Mouse (Mus musculus) ovary, adult 18-20 months (tissue): Measurements from ENCODE around the gene Cdh20.
"Not testable (repeated sequence)": the region's sequence is repeated elsewhere in the genome, so short reads cannot be mapped to it uniquely, and the experiment has no call there.

Experiments used
- DNase-seq: peaks from one replicate; pipeline ENCODE4 v3.0.0; 2022; ENCODE audit warnings: low spot score, mixed read lengths

Gene Cdh20

GRCm38 (mm10) chr1:104916507-104916906, 148.2 kb downstream of the Cdh20 start:
- no peak for DNase-seq

DNA sequence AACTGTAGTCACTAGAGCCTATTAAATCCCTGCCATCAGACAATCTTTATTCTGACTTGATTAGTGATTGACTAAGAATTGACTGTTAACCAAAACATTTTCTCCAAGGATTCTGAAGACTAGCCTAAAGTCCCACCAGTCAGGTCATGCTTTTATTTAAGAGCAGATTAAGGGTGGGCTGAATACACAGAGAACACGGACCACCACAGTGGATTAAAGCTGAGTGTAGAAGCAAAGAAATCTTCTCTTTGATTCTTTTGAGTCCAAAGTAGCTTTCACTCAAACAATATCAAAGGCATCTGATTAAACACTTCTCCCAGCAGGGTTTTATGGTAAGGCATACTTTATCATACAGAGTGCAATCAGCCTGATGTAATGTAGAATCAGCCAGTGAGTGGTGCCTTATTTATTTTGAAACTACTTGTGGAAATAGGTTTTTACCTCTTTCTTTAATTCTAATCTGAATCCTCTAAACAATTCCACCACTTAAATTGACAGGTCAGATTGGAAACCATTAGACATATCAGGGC, 149.0 kb downstream of the Cdh20 start:
- no peak for DNase-seq

GRCm38 (mm10) chr1:104933051-104933450, 164.7 kb downstream of the Cdh20 start:
- no peak for DNase-seq

GRCm38 (mm10) chr1:104936966-104937365, 168.6 kb downstream of the Cdh20 start:
- no peak for DNase-seq

DNA sequence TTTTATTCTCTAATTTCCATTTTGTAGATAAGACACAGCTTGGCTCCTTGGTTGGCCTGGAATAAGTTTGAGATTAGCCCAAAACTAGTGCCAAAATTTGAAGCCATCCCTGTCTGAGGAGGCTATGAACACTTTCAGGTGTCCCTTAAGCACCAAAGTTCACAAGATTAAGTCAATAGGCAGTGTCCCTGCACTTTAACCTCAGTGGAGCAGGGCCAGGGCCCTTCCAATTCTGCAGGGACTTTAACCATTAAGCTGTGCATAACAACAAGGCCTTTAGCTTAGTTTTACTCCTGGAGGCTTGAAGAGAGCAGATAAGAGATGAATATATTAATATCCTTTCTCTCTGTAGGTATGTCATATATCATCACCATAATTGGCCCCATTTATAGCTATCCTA, 170.8 kb downstream of the Cdh20 start:
- DNase-seq: no peak

DNA sequence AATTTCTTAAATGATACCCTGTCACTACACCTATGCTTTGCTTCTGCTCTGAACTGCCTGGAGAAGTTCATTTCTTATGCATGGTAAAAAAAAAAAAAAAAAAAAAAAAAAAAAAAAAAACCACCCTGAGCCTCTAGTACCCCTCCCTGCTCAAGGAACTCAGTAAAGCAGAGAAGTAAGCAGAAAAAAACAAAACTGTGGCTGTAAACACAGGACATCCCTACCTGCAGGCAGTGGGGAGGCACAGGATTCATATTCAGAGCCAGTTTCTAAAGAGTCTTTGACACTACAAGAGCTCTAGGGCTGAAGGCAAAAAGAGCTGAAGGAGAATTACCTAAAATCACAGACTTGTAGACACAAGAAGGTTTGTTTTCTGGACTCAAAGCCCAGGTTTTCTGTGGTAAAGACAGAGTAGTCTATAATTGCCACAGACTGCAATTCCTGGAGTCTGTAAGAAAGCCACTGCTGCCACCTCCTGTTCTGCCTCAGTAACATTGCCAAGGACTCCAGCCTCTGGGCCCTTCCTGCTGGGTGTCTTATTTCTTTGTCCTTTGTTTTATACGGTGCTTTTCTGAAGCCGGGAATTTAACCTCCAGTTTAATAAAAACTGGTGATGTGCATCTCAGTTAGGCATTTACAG, 176.3 kb downstream of the Cdh20 start:
- no peak for DNase-seq

DNA sequence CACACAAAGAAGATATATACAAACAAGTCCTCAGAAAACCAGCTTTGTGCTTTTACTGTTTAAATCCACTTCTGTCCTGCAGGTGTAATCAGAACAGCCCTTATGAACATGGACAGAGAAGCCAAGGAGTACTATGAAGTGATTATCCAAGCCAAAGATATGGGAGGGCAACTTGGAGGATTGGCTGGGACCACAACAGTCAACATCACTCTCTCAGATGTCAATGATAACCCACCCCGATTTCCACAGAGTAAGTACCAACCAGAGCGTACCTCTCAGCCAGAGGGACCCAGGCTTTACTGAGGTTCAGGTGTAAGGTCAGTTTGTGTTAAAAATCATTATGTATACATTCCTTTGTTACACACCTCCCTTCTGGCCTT, 176.8 kb downstream of the Cdh20 start:
- DNase-seq: no peak

DNA sequence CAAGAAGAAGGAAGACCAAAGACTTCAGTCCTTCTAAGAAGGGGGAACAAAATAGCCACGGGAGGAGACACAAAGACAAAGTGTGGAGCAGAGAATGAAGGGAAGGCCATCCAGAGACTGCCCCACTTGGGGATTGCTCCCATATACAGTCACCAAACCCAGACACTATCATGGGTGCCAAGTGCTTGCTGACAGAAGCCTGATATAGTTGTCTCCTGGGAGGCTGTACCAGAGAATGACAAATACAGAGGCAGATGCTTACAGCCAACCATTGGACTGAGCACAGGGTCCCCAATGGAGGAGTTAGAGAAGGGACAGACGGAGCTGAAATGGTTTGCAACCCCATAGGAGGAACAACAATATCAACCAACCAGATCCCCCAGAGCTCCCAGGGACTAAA, 181.3 kb downstream of the Cdh20 start:
- DNase-seq: not testable (repeated sequence)

- no peak for DNase-seq
Measured at GRCm38 (mm10) chr1:104957046-104957445, 188.7 kb downstream of the Cdh20 start.

GRCm38 (mm10) chr1:104961670-104962069, 193.3 kb downstream of the Cdh20 start:
- DNase-seq: no peak

GRCm38 (mm10) chr1:104962257-104962656, 193.9 kb downstream of the Cdh20 start:
- no peak for DNase-seq

- no peak for DNase-seq
Measured at GRCm38 (mm10) chr1:104979068-104979467, 210.7 kb downstream of the Cdh20 start.

- DNase-seq: no peak
Measured at GRCm38 (mm10) chr1:104980273-104980672, 211.9 kb downstream of the Cdh20 start.

DNA sequence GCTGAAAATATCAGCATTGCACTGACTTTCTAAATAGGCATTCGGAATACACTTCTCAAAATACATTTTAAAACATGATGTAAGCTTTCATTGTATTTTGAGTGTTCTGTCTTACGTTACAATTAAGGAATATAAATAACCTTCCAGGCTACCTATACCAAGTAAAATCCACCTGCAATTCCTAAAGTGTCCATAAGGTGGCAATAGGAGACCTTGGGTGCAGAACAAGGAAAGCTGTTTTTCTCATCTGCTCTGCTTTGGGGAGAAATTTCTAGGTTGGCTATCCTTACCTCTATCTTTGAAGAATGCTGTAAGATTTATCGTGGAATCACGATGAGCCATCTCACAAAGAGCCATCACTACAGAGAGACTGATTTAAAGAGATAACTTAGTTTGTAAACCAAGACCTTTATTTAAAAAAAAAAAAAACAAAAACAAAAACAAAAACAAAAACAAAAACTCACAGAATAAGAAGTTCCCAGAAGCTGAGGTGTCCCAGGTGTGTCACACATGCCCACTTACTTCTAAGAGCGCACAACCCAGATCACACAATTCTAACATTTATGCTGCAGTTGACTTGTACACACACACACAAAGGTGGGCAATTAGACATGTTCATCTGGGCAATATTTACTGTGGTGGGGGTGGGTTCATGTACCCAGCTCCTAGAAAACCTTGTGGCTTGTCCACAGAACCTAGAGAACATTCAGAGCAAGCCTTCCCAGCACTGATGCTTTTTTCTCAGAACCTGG, 218.1 kb downstream of the Cdh20 start:
- DNase-seq: no peak

GRCm38 (mm10) chr1:104987526-104987925, 219.2 kb downstream of the Cdh20 start:
- DNase-seq: no peak

DNA sequence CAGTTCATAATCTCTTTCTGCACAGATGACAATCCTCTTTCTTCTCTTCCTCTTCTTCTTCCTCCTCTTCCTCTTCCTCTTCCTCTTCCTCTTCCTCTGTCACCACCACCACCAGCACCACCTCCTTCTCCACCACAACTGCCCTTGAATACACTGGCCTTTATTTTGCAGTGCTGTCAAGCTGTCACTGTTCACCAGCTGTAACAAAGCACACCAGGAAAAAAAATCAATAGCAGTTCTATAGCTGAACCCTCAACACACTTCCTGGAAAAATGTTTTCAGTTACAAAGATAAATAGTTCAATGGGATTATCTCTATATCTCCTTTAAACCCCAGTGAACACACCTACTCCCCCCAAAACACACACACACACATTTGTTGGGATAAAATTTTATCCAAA, 224.1 kb downstream of the Cdh20 start:
- DNase-seq: no peak

DNA sequence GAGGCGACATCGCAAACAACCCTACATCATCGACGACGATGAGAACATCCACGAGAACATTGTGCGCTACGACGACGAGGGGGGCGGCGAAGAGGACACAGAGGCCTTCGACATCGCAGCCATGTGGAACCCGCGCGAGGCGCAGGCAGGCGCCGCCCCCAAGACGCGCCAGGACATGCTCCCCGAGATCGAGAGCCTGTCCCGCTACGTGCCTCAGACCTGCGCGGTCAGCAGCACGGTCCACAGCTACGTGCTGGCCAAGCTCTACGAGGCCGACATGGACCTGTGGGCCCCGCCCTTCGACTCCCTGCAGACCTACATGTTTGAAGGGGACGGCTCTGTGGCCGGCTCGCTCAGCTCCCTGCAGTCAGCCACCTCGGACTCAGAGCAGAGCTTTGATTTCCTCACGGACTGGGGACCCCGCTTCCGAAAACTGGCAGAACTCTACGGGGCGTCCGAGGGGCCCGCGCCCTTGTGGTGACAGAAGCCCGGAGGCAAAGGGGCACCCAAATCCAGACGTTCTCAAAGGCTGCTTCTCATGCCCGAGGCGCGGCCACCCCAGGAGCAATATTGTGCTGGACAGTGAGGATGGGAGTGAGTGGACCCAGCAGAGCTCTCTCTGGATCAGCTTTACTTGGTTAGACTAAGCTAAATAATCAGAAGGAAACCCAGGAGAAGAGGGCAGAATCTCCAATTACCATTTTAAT, 225.7 kb downstream of the Cdh20 start:
- peak; percentile 1 for DNase-seq

DNA sequence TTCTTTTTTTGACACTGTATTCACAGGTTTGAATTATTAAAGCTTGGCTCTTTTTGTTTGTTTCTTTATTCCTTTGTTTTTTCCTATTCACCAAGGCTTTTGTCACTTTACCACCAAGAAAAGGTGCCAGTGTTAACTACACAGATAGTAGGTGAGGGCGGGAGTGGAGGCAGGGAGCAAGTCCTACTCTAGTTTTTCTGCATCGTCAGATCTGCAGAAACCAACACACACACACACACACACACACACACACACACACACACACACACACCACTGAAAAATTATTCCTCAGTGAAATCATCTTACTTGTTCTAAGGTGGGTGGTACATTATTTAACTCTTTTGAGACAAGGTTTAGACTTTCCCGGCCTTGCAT, 226.3 kb downstream of the Cdh20 start:
- no peak for DNase-seq

DNA sequence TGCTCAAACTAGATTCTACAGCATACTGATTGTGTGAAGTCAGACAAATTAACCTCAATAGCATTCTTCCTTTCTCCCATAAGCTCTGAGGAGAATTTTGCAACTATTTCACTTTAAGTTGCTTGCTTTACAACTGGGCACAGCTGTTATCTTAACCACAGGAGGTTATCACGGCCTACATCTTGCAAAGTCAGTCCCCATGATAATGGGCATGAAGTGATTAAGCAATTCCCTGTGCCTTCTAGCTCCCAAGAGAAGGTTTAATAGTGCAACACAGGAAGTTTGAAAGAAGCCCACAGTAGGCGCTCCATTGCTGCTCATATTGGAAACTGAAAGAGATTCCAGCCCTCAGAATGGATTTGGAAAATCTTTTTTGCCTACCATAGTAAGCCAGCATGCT, 229.5 kb downstream of the Cdh20 start:
- no peak for DNase-seq

GRCm38 (mm10) chr1:105002179-105002578, 233.8 kb downstream of the Cdh20 start:
- DNase-seq: no peak

DNA sequence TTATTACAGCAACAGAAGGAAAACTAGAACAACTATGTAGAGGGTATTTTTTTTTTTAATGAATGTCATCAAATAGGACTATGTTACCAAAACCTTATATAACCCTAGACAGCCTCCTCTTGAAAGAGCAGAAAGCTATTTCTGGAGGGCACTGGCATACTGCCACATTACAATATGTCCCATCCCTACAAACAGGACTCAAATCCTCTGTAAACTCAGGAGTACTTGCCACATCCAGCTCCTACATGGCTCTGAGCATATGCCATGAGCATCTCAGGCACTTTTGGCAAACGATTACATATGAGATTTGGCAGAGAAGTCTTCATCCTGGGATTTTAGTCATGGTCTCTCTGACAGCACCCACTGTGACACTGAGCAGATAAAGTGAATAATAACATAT, 235.5 kb downstream of the Cdh20 start:
- no peak for DNase-seq

GRCm38 (mm10) chr1:105012616-105013015, 244.3 kb downstream of the Cdh20 start:
- no peak for DNase-seq

DNA sequence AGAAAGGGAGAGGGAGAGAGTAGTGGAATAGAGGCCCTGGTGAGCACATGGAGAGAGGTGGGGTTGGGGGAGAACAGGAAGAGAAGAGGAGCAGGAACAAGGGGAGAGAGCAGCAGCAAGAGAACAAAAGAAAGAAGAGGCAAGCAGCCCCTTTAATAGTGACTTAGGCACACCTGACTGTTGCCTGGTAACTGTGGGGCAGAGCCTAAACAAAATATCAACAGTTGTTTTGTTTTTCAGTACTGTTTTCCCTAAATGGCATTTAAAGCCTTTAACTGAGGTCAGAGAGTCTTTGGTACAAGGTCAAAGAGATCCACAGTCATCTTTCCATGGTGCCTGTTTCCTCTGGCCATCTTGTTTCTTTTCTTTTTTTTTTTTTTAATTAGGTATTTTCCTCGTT, 245.0 kb downstream of the Cdh20 start:
- no peak for DNase-seq
